In genomic region chr4:123633370-123633769, GRCm38 (mm10) we compare ENCODE assay signal across 9 mouse cellular contexts. TPM values are rescaled to one million over a fixed set of nuclear protein-coding genes. Genes with fewer than 3 reads are reported as not detected.
DNase-seq lines count a peak whose midpoint lies in the region; ATAC-seq lines count a peak whose summit lies in the region.
"Had no signal": no experiment of that assay in that cellular context is flagged by ENCODE, and none has a peak within 500 bp of the region (broad histone marks: within the 10 kb centered on the region; RNA-seq: fewer than 3 reads in every experiment).

No protein-coding gene starts in this region.

- peak; percentile 83 for ATAC-seq in common myeloid progenitor, adult 5-6 weeks (replicated peaks; ENCODE audit: low read depth, poor library complexity, severe bottlenecking)
- peak; percentile 75 for ATAC-seq in kidney, embryonic 15.5 days (replicated peaks; ENCODE audit: low FRiP score)

- H3K4me1 ChIP-seq in heart, embryonic 10.5 days, result peaks cover 28% of the 10 kb centered on the region
- H3K4me1 ChIP-seq in kidney, embryonic 15.5 days, result peaks cover 15% of the 10 kb centered on the region

- WGBS in heart, embryonic 10.5 days, result 8% methylated on average over 3 of the region's 3 CpGs
- 21% methylated on average over 3 of the region's 3 CpGs for WGBS in kidney, embryonic 15.5 days

- H3K9ac ChIP-seq in kidney, embryonic 15.5 days, result no peak overlapping the region
- H3K9ac ChIP-seq: hindbrain, embryonic 15.5 days had no signal

- H3K9me3 ChIP-seq in heart, embryonic 10.5 days, result no peaks in the 10 kb centered on the region
- no peaks in the 10 kb centered on the region for H3K9me3 ChIP-seq in kidney, embryonic 15.5 days (replicated peaks)
- H3K9me3 ChIP-seq: hindbrain, embryonic 15.5 days had no signal

- peak; percentile 73 for DNase-seq in 3T3-L1 (ENCODE audit: low read depth, low spot score)
- DNase-seq in Muller cell, postnatal 12 days (ENCODE audit: inconsistent ontology term), result peak; percentile 55
- peak; percentile 87 for DNase-seq in heart, embryonic 10.5 days (ENCODE audit: low spot score)
- peak; percentile 83 to 88 for DNase-seq in lung, postnatal 4 days
- peak; percentile 41 to 69 for DNase-seq in spleen, postnatal 4 days (ENCODE audit: low spot score in 2 of 2)
- no peak for DNase-seq in layer of hippocampus, adult 9-11 months

- no peak overlapping the region for H3K4me3 ChIP-seq in heart, embryonic 10.5 days
- H3K4me3 ChIP-seq in kidney, embryonic 15.5 days (replicated peaks), result no peak overlapping the region
- H3K4me3 ChIP-seq: hindbrain, embryonic 15.5 days had no signal

- no peaks in the 10 kb centered on the region for H3K27me3 ChIP-seq in heart, embryonic 10.5 days (ENCODE audit: insufficient read depth, poor library complexity, severe bottlenecking)
- no peaks in the 10 kb centered on the region for H3K27me3 ChIP-seq in kidney, embryonic 15.5 days
- H3K27me3 ChIP-seq: hindbrain, embryonic 15.5 days had no signal

- peaks cover 3% of the 10 kb centered on the region; the same call in 1 of the 2 replicates for H3K36me3 ChIP-seq in heart, embryonic 10.5 days
- no peaks in the 10 kb centered on the region for H3K36me3 ChIP-seq in kidney, embryonic 15.5 days
- H3K36me3 ChIP-seq: hindbrain, embryonic 15.5 days had no signal

- H3K27ac ChIP-seq in heart, embryonic 10.5 days, result peak overlapping the region; percentile 49
- peak overlapping the region; percentile 80 for H3K27ac ChIP-seq in kidney, embryonic 15.5 days
- H3K27ac ChIP-seq: hindbrain, embryonic 15.5 days had no signal

- H3K4me2 ChIP-seq in kidney, embryonic 15.5 days, result no peak overlapping the region
- H3K4me2 ChIP-seq: hindbrain, embryonic 15.5 days had no signal

RNA-seq across cellular contexts. Expression of gene Macf1, which starts 50.8 kb away (rescaled TPM):
- total RNA-seq in common myeloid progenitor, adult 5-6 weeks (2017), result 225 and 245 TPM in 2 replicates
- 57.4 and 58.9 TPM in 2 replicates for polyA plus RNA-seq in heart, embryonic 10.5 days (2016; fragmentation: Nextera tagmentation; extraction: Ambion mirVana)
- polyA plus RNA-seq in kidney, embryonic 15.5 days (2015; fragmentation: Nextera tagmentation; extraction: Ambion mirVana), result 38.1 and 41.2 TPM in 2 replicates
